Mouse (Mus musculus): ENCODE measurements around the gene Btf3.

DNA sequence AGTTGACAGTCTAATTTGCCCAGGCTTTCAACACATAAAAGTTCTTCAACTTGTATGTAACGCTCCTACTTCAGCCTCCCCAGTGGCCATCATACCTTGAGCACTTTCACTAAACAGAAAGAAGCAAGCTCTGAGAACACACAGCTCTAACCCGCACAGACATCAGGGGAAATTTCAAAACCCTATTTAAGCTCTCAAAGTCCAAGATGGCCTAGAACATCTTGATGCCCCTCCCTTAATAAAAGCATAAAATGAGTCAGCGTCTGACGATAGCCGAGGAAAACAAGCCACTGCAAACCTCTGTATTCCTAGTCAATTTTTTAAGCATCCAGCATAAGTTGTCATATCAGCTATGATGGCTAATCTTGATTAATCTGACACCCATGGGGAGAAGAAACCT is 5.2 kb downstream of the Btf3 start:
- TF ChIP-seq CTCF (IDR thresholded peaks at IDR 0.05; ENCODE audit: low read depth, low read length) (no peak), POLR2A (IDR thresholded peaks at IDR 0.05; ENCODE audit: insufficient read depth, low read length) (no peak)

Data from ES-Bruce4 (cell line).